Comparison of ENCODE assay signal across 9 mouse cellular contexts in genomic region chr4:88034387-88035157, GRCm38 (mm10). TPM values are rescaled to one million over a fixed set of nuclear protein-coding genes. Genes with fewer than 3 reads are reported as not detected.
A peak's percentile ranks its signal among the peaks of the same experiment; 100 is the strongest.
DNase-seq lines count a peak whose midpoint lies in the region; ATAC-seq and TF ChIP-seq lines count a peak whose summit lies in the region.
"Had no signal": no experiment of that assay in that cellular context is flagged by ENCODE, and none has a peak within 500 bp of the region (broad histone marks: within the 10 kb centered on the region; RNA-seq: fewer than 3 reads in every experiment).

No protein-coding gene starts in this region.

- no peaks in the 10 kb centered on the region for H3K27me3 ChIP-seq in heart, embryonic 12.5 days (replicated peaks)
- H3K27me3 ChIP-seq in liver, embryonic 13.5 days: peaks cover 10% of the 10 kb centered on the region; the same call in 1 of the 2 replicates
- H3K27me3 ChIP-seq in stomach, embryonic 14.5 days (ENCODE audit: control insufficient read depth, insufficient read depth, low read length): no peaks in the 10 kb centered on the region
- H3K27me3 ChIP-seq: Patski had no signal

- 4% methylated on average over 18 of the region's 18 CpGs for WGBS in heart, embryonic 12.5 days
- 2% methylated on average over 18 of the region's 18 CpGs for WGBS in liver, embryonic 13.5 days (ENCODE audit: insufficient replicate concordance)
- WGBS in stomach, embryonic 14.5 days: 7% methylated on average over 18 of the region's 18 CpGs

- no peaks in the 10 kb centered on the region for H3K36me3 ChIP-seq in heart, embryonic 12.5 days
- no peaks in the 10 kb centered on the region for H3K36me3 ChIP-seq in liver, embryonic 13.5 days
- H3K36me3 ChIP-seq in stomach, embryonic 14.5 days (ENCODE audit: control insufficient read depth, insufficient read depth, low read length): no peaks in the 10 kb centered on the region

- peak overlapping the region; percentile 94 for H3K4me2 ChIP-seq in heart, embryonic 12.5 days
- H3K4me2 ChIP-seq in liver, embryonic 13.5 days: peak overlapping the region; percentile 99
- peak overlapping the region; percentile 86 for H3K4me2 ChIP-seq in stomach, embryonic 14.5 days (replicated peaks; ENCODE audit: low read depth, low read length)

- no peak for DNase-seq in gastrocnemius, adult 2 months
- DNase-seq in gastrocnemius, postnatal 36 days: no peak
- DNase-seq in T-cell, adult 2 months (ENCODE audit: low spot score): peak; percentile 14
- no peak for DNase-seq in liver, embryonic 13.5 days
- DNase-seq in testis, postnatal 14 days (ENCODE audit: low spot score): no peak
- no peak for DNase-seq in urinary bladder, postnatal 36 days (ENCODE audit: low spot score in 2 of 2)

- peak overlapping the region; percentile 84 for H3K4me3 ChIP-seq in gastrocnemius, adult 2 months
- H3K4me3 ChIP-seq in heart, embryonic 12.5 days: peak overlapping the region; percentile 76
- H3K4me3 ChIP-seq in liver, embryonic 13.5 days (replicated peaks): peak overlapping the region; percentile 80
- peak overlapping the region; percentile 84 for H3K4me3 ChIP-seq in stomach, embryonic 14.5 days (ENCODE audit: low read depth, low read length)

- H3K9me3 ChIP-seq in heart, embryonic 12.5 days (replicated peaks): no peaks in the 10 kb centered on the region
- H3K9me3 ChIP-seq in liver, embryonic 13.5 days (replicated peaks): no peaks in the 10 kb centered on the region
- H3K9me3 ChIP-seq in stomach, embryonic 14.5 days (ENCODE audit: control insufficient read depth, low read depth, low read length): no peaks in the 10 kb centered on the region

- H3K9ac ChIP-seq in heart, embryonic 12.5 days: peak overlapping the region; percentile 63; the same call in 1 of the 2 replicates
- H3K9ac ChIP-seq in liver, embryonic 13.5 days: peak overlapping the region; percentile 76
- H3K9ac ChIP-seq in stomach, embryonic 14.5 days (replicated peaks; ENCODE audit: low read depth, low read length): no peak overlapping the region

- peak overlapping the region; percentile 86; the same call in 1 of the 2 replicates for H3K27ac ChIP-seq in gastrocnemius, adult 2 months
- H3K27ac ChIP-seq in heart, embryonic 12.5 days (ENCODE audit: poor library complexity, severe bottlenecking): no peak overlapping the region
- H3K27ac ChIP-seq in liver, embryonic 13.5 days: no peak overlapping the region
- no peak overlapping the region for H3K27ac ChIP-seq in stomach, embryonic 14.5 days (ENCODE audit: low read length)

- H3K4me1 ChIP-seq in heart, embryonic 12.5 days (replicated peaks): peaks cover 11% of the 10 kb centered on the region
- H3K4me1 ChIP-seq in liver, embryonic 13.5 days (replicated peaks): peaks cover 37% of the 10 kb centered on the region
- H3K4me1 ChIP-seq in stomach, embryonic 14.5 days (ENCODE audit: control insufficient read depth, insufficient read depth, low read length): peaks cover 9% of the 10 kb centered on the region; the same call in 1 of the 2 replicates

- no peak for TF ChIP-seq CTCF in gastrocnemius, adult 2 months (IDR thresholded peaks at IDR 0.05)

- intact Hi-C loops in gastrocnemius, adult 2 months (cut with DNase I): loop anchor here (1.0 to 5.0 kb wide), 5 partner anchors 60 to 508 kb away; partner anchors contain the start of gene Focad
- intact Hi-C loops in gastrocnemius, postnatal 36 days (cut with DNase I): loop anchor here (1.0 to 5.0 kb wide), 3 partner anchors 58 to 266 kb away; partner anchors contain the start of gene Focad

- ATAC-seq in heart, embryonic 12.5 days (ENCODE audit: insufficient number of reproducible peaks, low FRiP score): no peak
- ATAC-seq in liver, embryonic 13.5 days (ENCODE audit: low read depth): no peak
- no peak for ATAC-seq in stomach, embryonic 14.5 days (ENCODE audit: insufficient number of reproducible peaks, insufficient read depth, low FRiP score, low read depth)
- ATAC-seq: Patski had no signal

RNA-seq across cellular contexts. Expression of gene Mllt3, which starts 1.4 kb away (rescaled TPM):
- 100 to 1,000 TPM; 113 to 127 TPM for total RNA-seq in gastrocnemius, adult 2 months (2021)
- total RNA-seq in gastrocnemius, postnatal 36 days (2021): 10 to 100 TPM; 92.2 to 94.5 TPM
- polyA plus RNA-seq in heart, embryonic 12.5 days (2016; fragmentation: Nextera tagmentation; extraction: Ambion mirVana): 54.3 and 57.6 TPM in 2 replicates
- 107 and 116 TPM in 2 replicates for polyA plus RNA-seq in liver, embryonic 13.5 days (2015; fragmentation: Nextera tagmentation; extraction: Ambion mirVana)
- 43.1 and 44.8 TPM in 2 replicates for polyA plus RNA-seq in stomach, embryonic 14.5 days (2014; fragmentation: Nextera tagmentation; extraction: Ambion mirVana)

RNA-seq across cellular contexts. Expression of gene Focad, which starts 59.9 kb away (rescaled TPM):
- 10 to 100 TPM in 1 of 2 experiments, 1 to 10 TPM in 1; 9.1 to 14.0 TPM for total RNA-seq in gastrocnemius, adult 2 months (2021)
- total RNA-seq in gastrocnemius, postnatal 36 days (2021): 10 to 100 TPM in 1 of 2 experiments, 1 to 10 TPM in 1; 8.5 to 10.9 TPM
- 11.2 and 12.2 TPM in 2 replicates for polyA plus RNA-seq in heart, embryonic 12.5 days (2016; fragmentation: Nextera tagmentation; extraction: Ambion mirVana)
- polyA plus RNA-seq in liver, embryonic 13.5 days (2015; fragmentation: Nextera tagmentation; extraction: Ambion mirVana): 7.2 and 10.0 TPM in 2 replicates
- 14.7 and 16.3 TPM in 2 replicates for polyA plus RNA-seq in stomach, embryonic 14.5 days (2014; fragmentation: Nextera tagmentation; extraction: Ambion mirVana)
